Mouse (Mus musculus) midbrain, embryonic 12.5 days (tissue): ENCODE results near the gene Osbp2. TPM values are rescaled to one million over a fixed set of nuclear protein-coding genes. Genes with fewer than 3 reads are reported as not detected.
A peak's percentile ranks its signal among the peaks of the same experiment; 100 is the strongest.

Source experiments
- ATAC-seq: fragments of 200-750 bp; cut with Nextera tagmentation; 2 replicates; pipeline ENCODE4 v1.8.0; 2017; ENCODE audit warnings: low read depth, moderate TSS enrichment, moderate library complexity; ENCODE audit not compliant: low FRiP score
- H3K27ac ChIP-seq: fragments of 300-500 bp; sonication (generic); replicated peaks from 2 replicates; pipeline ENCODE4 v1.5.1; 2016; ENCODE audit warnings: mild to moderate bottlenecking
- H3K27me3 ChIP-seq: fragments of 300-500 bp; sonication (generic); 2 replicates; pipeline ENCODE4 v1.6.1; 2016; ENCODE audit warnings: mild to moderate bottlenecking
- H3K36me3 ChIP-seq: fragments of 300-500 bp; sonication (generic); 2 replicates; pipeline ENCODE4 v1.6.1; 2016
- H3K4me1 ChIP-seq: fragments of 300-500 bp; sonication (generic); 2 replicates; pipeline ENCODE4 v1.6.1; 2016
- H3K4me2 ChIP-seq: fragments of 300-500 bp; sonication (generic); replicated peaks from 2 replicates; pipeline ENCODE4 v1.6.1; 2016; ENCODE audit warnings: mild to moderate bottlenecking, moderate library complexity
- H3K4me3 ChIP-seq: fragments of 300-500 bp; sonication (generic); 2 replicates; pipeline ENCODE4 v1.5.1; 2016; ENCODE audit warnings: mild to moderate bottlenecking
- H3K9ac ChIP-seq: fragments of 300-500 bp; sonication (generic); replicated peaks from 2 replicates; pipeline ENCODE4 v1.6.1; 2016; ENCODE audit warnings: mild to moderate bottlenecking, moderate library complexity
- H3K9me3 ChIP-seq: fragments of 300-500 bp; sonication (generic); 2 replicates; pipeline ENCODE4 v1.6.1; 2016; ENCODE audit warnings: mild to moderate bottlenecking
- WGBS: fragments of 180-500 bp; shearing (Covaris S2); methylation state at CpG from one replicate; pipeline ENCODE4 v1.1.7; 2016; 5-methylcytosine and 5-hydroxymethylcytosine counted together
- polyA plus RNA-seq: library from polyadenylated mRNA; unstranded; fragments of >200 nt; fragmentation: Nextera tagmentation; extraction: Ambion mirVana; gene quantifications from 2 replicates; pipeline ENCODE4 v1.2.1, GENCODE M21; 2016

The Osbp2 gene
- polyA plus RNA-seq, 1 experiment from 2014 or later: 5.3 TPM

DNA sequence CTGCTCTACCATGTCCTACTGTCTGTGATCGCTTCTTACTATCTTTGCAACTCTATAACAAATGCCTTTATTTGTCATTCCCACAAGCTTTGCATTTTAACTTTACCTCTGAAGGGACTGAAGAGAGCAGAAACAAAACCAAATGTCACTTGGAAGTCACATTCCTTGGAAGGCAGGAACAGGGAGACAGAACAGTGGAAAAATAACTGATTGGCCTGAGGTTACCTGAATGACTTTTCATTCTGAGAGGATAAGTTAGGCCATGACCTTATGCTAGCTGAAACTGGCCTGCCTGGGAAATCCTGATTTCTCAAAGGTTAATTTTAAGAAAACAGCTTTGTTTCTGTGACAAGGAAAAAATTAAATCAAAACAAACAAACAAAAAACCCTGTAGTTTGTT is 32.2 kb upstream of the Osbp2 start:
- 88% methylated on average over 1 of the region's 1 CpGs for WGBS
- Histone ChIP-seq H3K4me2 (peak overlapping the region; percentile 71; the same call in 1 of the 2 replicates), H3K9me3 (no peaks in the 10 kb centered on the region), H3K27ac (no peak overlapping the region), H3K4me3 (no peak overlapping the region), H3K9ac (no peak overlapping the region), H3K27me3 (no peaks in the 10 kb centered on the region), H3K36me3 (peaks cover 28% of the 10 kb centered on the region), H3K4me1 (0 out of 2 replicates have a peak, but pooled peaks cover 6% of the 10 kb centered on the region)
- no peak for ATAC-seq

DNA sequence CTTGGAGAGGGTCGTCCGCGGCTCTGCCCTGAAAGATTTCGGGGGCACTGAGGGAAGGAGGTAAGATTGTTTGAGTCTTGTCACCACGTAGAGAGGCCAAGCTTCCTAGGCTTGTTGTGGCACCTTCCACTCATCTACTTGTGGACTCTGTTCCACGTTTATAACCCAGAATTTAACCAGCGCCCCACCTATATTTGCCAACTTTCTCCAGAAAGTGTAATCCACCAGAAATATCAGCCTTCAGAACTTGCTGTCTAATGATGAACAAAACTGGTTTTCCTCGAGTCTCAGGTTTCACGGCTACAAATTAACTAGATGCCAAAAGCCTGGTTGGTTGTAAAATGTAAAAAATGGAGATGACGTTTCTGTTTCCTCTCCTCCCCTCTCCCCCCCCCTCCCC is 31.8 kb upstream of the Osbp2 start:
- Histone ChIP-seq H3K27me3 (no peaks in the 10 kb centered on the region), H3K36me3 (peaks cover 28% of the 10 kb centered on the region), H3K9me3 (no peaks in the 10 kb centered on the region), H3K4me3 (peak overlapping the region; percentile 48), H3K4me1 (0 out of 2 replicates have a peak, but pooled peaks cover 6% of the 10 kb centered on the region), H3K4me2 (peak overlapping the region; percentile 71), H3K27ac (peak overlapping the region; percentile 88), H3K9ac (peak overlapping the region; percentile 71)
- no peak; the same call in 1 of the 2 replicates for ATAC-seq
- WGBS: 7% methylated on average over 10 of the region's 10 CpGs

DNA sequence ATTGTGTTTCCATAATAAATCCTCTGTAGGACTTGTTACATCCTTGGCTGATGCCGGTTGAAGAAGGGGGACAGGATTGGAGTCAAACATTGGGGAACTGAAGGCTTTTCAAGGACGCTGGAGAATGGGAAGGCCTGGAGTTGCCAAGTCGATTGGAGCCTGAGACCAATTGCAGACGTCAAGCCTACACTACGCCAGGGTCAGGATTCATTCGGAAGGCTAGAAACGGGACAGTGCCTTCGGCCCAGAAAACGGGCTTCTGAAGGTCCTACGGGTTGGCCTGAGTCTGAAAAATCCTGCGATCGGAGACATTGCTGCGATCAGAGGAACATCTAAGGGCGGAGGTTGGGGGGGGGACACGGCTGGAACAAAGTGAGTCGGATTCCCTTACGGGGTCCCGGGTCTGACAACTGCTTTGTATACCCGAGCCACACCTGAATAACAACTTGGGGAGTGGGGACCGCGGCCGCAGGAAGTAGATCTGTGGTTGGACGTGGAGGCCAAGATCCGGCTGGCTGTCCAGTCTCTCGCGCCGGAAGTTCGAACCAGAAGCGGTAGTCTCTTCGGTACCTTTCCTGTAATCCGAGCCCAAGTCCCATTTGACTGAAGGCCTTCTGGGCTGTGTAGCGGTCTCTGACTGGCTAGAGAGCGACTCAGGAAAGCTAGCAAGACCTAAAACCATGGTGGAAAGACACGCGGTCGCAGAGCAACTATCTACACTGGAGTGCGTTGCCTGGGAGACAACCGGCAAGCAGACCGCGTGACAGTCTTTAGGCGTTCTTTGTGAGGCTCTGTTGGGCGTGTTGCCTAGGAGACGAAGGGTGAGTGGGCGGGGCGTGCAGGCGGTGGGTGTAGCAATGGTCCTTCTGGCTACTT is 30.9 kb upstream of the Osbp2 start, which contains the start of the genes 4921536K21Rik and Dusp18:
TSS of gene 4921536K21Rik (minus strand) at position 693 of the 876 bp plus-strand sequence.
TSS of gene Dusp18 (plus strand) at position 835 of the 876 bp plus-strand sequence.
- Histone ChIP-seq H3K4me3 (peak within 1 kb of the TSS; percentile 48), H3K27ac (peak within 1 kb of the TSS; percentile 88), H3K9me3 (no peaks in the 10 kb centered on the region), H3K27me3 (no peaks in the 10 kb centered on the region), H3K36me3 (peaks cover 28% of the 10 kb centered on the region), H3K9ac (peak within 1 kb of the TSS; percentile 71), H3K4me2 (peak within 1 kb of the TSS; percentile 71), H3K4me1 (0 out of 2 replicates have a peak, but pooled peaks cover 6% of the 10 kb centered on the region)
- 2% methylated on average over 46 of the region's 46 CpGs for WGBS
- ATAC-seq: peak; percentile 100

DNA sequence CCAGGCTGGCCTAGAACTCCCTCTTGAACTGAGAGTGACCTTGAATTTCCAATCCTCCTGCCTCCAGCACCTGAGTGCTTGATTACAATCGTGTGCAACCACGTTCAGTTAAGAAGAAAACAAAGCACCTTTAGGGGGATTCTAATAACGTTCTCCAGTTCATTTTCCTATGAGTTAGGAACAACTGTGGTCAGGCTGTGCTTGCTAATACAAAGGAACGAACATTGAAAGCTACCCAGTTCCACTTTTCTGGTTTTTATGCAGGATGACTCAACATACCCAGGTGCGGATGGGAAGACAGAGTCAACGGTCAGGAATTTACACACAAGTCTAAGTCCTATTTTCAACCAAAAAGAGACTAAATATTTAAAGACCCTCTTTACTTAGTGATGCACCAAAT is 30.3 kb upstream of the Osbp2 start:
- Histone ChIP-seq H3K9ac (no peak overlapping the region; the same call in 1 of the 2 replicates), H3K9me3 (no peaks in the 10 kb centered on the region), H3K4me3 (peak overlapping the region; percentile 48; the same call in 1 of the 2 replicates), H3K36me3 (peaks cover 22% of the 10 kb centered on the region), H3K4me1 (0 out of 2 replicates have a peak, but pooled peaks cover 6% of the 10 kb centered on the region), H3K4me2 (peak overlapping the region; percentile 71), H3K27ac (no peak overlapping the region), H3K27me3 (no peaks in the 10 kb centered on the region)
- ATAC-seq: no peak
- WGBS: 81% methylated on average over 6 of the region's 6 CpGs

DNA sequence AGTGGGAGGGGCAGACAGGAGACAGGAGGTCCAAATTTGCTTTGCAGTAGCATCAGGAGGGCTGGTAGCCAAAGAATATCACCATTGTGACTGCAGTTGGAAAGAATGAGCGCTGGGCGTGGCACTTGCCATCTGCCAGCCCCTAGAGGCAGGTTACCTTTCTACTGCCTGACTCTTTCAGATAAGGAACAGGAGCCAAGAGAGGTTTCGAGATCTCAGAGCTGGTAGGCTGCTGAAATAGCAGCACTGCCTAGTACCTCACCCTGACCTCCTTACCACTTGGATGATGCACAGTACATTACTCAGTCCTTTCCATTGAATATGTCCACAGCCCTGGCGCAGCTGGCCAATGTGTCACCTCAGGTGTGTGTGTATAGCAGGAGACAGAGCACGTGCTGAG is 23.6 kb upstream of the Osbp2 start:
- Histone ChIP-seq H3K4me1 (no peaks in the 10 kb centered on the region), H3K27me3 (no peaks in the 10 kb centered on the region), H3K9me3 (no peaks in the 10 kb centered on the region), H3K4me2 (no peak overlapping the region), H3K36me3 (no peaks in the 10 kb centered on the region), H3K9ac (no peak overlapping the region), H3K27ac (no peak overlapping the region), H3K4me3 (no peak overlapping the region)
- 84% methylated on average over 5 of the region's 5 CpGs for WGBS
- no peak for ATAC-seq

DNA sequence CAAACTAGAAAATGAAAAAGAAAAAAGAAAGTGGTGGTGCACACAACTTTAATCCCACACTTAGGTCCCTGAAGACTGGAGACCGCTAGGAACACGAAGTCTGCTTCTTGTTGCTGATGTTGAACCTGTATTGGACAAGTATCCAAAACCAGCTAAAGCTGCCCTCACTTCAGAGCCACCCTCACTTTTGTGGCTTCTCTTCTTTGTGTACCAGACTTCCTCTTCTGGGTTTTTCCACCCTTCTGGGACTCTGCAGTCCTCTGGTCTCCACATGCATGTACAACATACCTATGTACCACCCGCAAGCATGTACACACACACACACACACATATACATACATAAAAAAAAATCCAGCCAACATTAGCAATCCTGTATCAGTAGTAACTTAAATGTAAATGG is 20.0 kb upstream of the Osbp2 start:
- Histone ChIP-seq H3K9me3 (no peaks in the 10 kb centered on the region), H3K36me3 (no peaks in the 10 kb centered on the region), H3K4me1 (no peaks in the 10 kb centered on the region), H3K9ac (no peak overlapping the region), H3K27me3 (no peaks in the 10 kb centered on the region), H3K27ac (no peak overlapping the region), H3K4me3 (no peak overlapping the region), H3K4me2 (no peak overlapping the region)
- WGBS: 86% methylated on average over 3 of the region's 3 CpGs
- no peak for ATAC-seq

DNA sequence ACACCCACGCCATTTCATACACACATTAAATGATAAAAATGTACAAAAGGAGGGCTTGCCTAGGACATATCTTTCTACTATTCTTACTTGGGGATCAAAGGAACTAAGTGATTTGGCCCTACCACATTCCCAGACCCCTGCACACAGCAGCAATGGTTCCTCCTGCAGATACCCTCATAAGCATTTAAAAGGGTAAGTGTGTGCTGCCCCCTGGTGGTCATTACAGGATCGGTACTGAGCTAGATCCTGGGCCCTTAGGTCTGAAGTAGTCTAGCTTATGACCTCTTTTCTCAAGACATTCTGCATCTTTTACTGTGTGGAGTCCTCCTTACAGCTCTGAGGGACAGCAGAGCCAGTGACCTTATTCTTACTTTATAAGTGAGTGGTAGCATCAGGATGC is 16.1 kb upstream of the Osbp2 start:
- no peak overlapping the region for H3K9ac ChIP-seq
- no peaks in the 10 kb centered on the region for H3K27me3 ChIP-seq
- H3K9me3 ChIP-seq: no peaks in the 10 kb centered on the region
- 43% methylated on average over 2 of the region's 2 CpGs for WGBS
- no peaks in the 10 kb centered on the region for H3K4me1 ChIP-seq
- ATAC-seq: no peak
- no peak overlapping the region for H3K4me3 ChIP-seq
- H3K36me3 ChIP-seq: no peaks in the 10 kb centered on the region
- H3K27ac ChIP-seq: no peak overlapping the region
- no peak overlapping the region for H3K4me2 ChIP-seq

DNA sequence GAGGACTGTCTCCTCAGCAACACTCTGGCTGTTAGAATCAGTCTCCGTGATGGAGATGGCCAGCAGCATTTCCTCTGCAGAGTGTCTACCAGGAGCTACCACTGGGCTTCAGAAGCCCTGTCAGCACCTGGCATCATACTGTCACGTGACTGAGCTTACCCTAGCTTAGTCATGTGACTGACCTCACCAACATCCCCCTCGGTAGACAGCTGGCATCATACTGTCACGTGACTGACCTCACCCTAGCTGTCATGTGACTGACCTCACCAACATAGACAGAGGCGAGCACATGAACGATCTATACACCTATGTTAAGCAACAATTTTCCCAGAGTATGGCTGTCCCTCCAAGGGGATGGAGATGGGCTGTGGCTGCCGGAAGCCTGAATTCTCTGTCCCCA is 15.0 kb upstream of the Osbp2 start:
- no peak for ATAC-seq
- Histone ChIP-seq H3K36me3 (no peaks in the 10 kb centered on the region), H3K9me3 (no peaks in the 10 kb centered on the region), H3K9ac (no peak overlapping the region), H3K4me3 (no peak overlapping the region), H3K4me2 (no peak overlapping the region), H3K27ac (no peak overlapping the region), H3K27me3 (no peaks in the 10 kb centered on the region), H3K4me1 (no peaks in the 10 kb centered on the region)
- WGBS: 80% methylated on average over 7 of the region's 7 CpGs

DNA sequence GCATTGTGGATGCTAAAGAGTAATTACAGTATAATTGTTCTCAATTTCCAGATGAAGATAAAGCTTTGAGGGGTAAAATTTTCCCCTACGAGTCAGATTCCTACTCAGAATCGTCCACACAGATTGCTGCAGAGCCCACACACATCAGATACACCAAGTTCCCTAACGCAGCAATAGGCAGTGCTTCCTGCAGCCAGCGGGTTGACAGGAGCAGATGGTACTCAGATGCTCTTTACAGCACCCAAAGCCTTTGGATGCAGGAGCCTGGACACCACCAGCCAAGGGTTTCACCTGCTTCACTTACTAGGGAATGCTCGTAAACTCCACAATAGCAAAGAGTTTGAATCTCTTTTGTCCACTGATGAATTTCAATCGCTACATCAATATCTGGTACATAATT is 12.7 kb upstream of the Osbp2 start:
- ATAC-seq: no peak
- H3K9ac ChIP-seq: no peak overlapping the region
- WGBS: 80% methylated on average over 6 of the region's 6 CpGs

DNA sequence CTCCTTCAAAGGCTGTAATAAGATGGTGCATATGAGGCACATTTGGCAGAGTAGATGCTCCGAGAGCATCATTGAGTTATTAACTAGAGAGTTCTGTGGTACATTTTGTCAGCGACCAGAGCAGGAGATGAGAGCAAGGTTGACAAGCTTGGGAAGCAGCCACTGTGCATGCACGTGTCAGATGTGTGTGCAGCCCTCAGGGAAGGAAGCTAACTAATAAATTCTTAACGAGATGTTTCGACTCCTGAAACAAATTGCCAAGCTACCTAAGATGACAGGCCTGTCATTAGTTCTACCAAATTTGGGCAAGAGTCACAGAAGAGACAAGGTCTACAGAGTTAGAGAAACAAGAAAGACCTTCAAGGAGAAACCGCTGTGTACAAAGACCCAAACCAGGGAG is 640 bp upstream of the Osbp2 start:
- Histone ChIP-seq H3K27ac (no peak overlapping the region), H3K27me3 (peaks cover 34% of the 10 kb centered on the region), H3K36me3 (no peaks in the 10 kb centered on the region), H3K4me1 (peaks cover 9% of the 10 kb centered on the region; the same call in 1 of the 2 replicates), H3K9ac (peak overlapping the region; percentile 59; the same call in 1 of the 2 replicates), H3K4me3 (peak overlapping the region; percentile 48), H3K9me3 (no peaks in the 10 kb centered on the region), H3K4me2 (peak overlapping the region; percentile 81)
- 42% methylated on average over 6 of the region's 6 CpGs for WGBS
- ATAC-seq: no peak

More for the DNA sequence above, 12.7 kb upstream of the Osbp2 start:
- Histone ChIP-seq H3K27me3 (no peaks in the 10 kb centered on the region), H3K9me3 (no peaks in the 10 kb centered on the region), H3K4me2 (no peak overlapping the region), H3K4me3 (no peak overlapping the region), H3K27ac (no peak overlapping the region), H3K4me1 (no peaks in the 10 kb centered on the region), H3K36me3 (no peaks in the 10 kb centered on the region)

DNA sequence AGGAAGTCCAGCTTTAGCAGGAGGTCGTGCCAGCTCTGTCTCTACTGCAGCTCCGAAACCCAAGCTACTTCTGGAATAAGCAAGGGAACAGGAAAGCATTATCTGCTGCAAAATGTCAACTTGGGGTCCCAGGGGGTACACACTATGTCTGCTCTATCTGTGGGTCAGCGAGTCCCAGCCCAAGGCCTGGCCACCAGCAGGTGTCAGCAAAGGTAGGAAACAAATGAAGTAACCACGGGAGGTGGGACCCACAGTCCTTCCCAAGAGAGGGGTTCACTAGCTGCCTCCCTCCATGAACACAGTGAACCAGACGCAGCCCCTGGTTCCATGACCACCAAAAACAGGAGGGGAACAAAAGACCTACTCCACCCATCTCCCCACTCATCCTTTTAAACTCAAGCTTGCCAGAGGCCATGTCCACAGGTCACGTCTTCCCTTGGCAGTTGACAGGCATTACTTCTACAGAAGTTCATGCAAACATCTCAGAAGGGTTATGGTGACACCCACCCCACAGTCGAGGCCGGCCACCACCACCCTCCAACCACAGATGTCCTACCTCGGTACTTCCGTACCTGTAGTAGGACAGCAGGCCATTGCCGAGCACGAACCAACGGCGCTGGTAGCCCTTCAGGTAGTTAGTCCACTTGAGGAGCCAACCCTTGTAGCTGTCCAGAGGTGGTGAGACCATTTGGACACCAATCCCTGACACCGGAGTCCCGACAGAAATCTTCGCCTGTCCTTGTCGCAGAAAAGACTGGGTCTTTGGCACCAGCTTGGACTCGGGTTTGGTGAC is 846 bp downstream of the Osbp2 start:
- Histone ChIP-seq H3K27ac (no peak overlapping the region), H3K9ac (no peak overlapping the region), H3K36me3 (no peaks in the 10 kb centered on the region), H3K4me1 (peaks cover 9% of the 10 kb centered on the region; the same call in 1 of the 2 replicates), H3K4me2 (peak overlapping the region; percentile 81), H3K9me3 (no peaks in the 10 kb centered on the region), H3K27me3 (peaks cover 34% of the 10 kb centered on the region), H3K4me3 (peak overlapping the region; percentile 48)
- no peak for ATAC-seq
- WGBS: 76% methylated on average over 19 of the region's 19 CpGs

DNA sequence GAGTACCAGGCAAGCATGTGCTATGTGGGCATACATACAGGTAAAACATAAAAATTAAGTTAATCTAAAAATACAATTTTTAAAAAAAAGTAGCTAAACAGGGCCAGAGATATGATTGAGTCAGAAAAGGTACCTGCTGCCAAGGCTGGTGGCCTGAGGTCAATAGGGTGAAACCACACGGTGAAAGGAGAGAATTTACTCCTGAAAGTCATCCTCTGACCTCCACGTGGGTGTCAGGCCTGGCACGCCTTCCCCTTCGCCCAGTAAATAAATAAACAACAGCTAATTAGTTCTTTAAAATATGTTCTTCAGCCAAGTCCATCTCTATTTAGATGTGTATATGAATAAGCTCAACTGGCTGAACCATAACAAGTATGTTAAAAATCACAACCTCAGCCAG is 3.3 kb downstream of the Osbp2 start:
- Histone ChIP-seq H3K36me3 (no peaks in the 10 kb centered on the region), H3K4me2 (no peak overlapping the region), H3K9ac (no peak overlapping the region), H3K9me3 (no peaks in the 10 kb centered on the region), H3K4me3 (no peak overlapping the region), H3K4me1 (peaks cover 9% of the 10 kb centered on the region; the same call in 1 of the 2 replicates), H3K27ac (no peak overlapping the region), H3K27me3 (peaks cover 34% of the 10 kb centered on the region)
- ATAC-seq: no peak
- 77% methylated on average over 4 of the region's 4 CpGs for WGBS
